Mouse (Mus musculus): ENCODE data around the gene Kcnj2. TPM values are rescaled to one million over a fixed set of nuclear protein-coding genes. Genes with fewer than 3 reads are reported as not detected.

Kcnj2 gene
- total and polyA plus RNA-seq, 2 experiments: 0.10 to 0.55 TPM

DNA sequence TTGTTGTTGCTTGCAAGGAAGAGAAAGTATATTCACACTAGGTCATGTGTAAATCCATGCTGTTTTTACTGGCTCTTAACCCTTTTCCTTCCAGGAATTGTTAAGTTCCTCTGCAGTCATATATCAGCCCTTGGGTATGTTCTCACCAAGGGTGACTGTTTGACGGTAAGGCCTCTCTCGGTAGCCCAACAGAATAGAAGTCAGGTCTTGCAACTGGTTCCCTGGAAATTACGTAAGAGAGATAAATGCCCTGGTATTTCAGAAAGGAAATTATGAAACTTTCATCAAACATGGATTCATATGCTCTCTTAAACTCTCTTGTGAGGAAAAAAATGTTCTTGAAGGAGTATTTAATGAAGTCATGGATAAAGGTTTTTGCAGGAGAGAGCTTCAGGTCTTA lies 11.7 kb upstream of the Kcnj2 start:
- WGBS: 71% methylated on average over 3 of the region's 3 CpGs

DNA sequence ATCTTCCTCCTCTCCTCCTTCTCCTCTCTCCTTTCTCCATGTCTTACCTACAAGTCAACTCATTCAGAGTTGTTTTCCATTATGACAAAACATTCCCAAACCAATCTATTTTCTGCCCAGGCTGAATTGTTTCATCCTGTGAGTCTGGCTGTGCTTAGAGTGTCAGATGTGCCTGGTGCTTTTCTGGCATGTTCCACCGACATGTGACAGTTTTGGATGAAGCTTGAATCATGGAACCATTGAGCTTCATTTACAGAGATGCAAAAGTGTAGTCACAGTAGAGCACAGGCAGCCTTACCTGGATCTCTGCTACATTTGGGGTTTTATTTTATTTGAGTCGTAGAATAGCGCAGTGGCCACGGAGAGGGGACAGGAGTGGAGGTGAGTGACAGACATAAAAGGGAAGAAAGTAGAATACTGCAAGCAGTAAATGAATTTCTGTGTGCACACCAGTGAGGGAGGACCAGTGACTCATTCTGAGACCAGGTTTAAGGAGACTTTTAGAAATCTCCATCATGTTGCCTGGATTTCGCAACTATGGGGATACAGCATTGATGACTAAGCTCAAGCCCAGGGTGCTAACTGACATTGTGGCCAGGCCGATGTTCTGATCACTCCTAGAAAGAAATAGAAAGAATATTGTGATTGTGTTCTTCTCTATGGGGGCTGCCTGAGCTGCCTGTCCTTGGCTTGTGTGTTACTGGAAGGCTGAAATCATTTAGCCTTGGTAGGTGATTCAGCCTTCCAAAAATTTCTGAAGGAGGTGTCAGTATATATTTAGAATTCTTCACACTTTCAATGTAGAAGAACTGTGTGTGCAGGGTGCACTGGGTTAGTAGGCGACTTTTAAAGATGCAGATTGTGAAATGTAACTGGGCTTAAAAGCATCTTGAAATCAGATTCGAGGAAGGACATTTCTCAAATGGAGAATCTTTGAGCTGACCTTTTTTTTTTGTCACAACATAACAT lies 10.8 kb upstream of the Kcnj2 start:
- TF ChIP-seq POLR2A (IDR thresholded peaks at IDR 0.05; ENCODE audit: extremely low read depth, insufficient read depth, low read length): no peak
- no peak for TF ChIP-seq CTCF (IDR thresholded peaks at IDR 0.05; ENCODE audit: low read depth, low read length)
- no peak overlapping the region for H3K27ac ChIP-seq (replicated peaks; ENCODE audit: insufficient read depth, low read depth, low read length)
- H3K27me3 ChIP-seq (ENCODE audit: control insufficient read depth, insufficient read depth, low read length): peaks cover 2% of the 10 kb centered on the region; the same call in 1 of the 2 replicates
- H3K36me3 ChIP-seq (ENCODE audit: control insufficient read depth, insufficient read depth, low read length): no peaks in the 10 kb centered on the region
- H3K9ac ChIP-seq (ENCODE audit: low read depth, low read length): no peak overlapping the region
- no peaks in the 10 kb centered on the region for H3K4me1 ChIP-seq (ENCODE audit: control insufficient read depth, insufficient read depth, low read length)
- no peak overlapping the region for H3K4me3 ChIP-seq (ENCODE audit: insufficient read depth, low read depth, low read length)
- 87% methylated on average over 8 of the region's 8 CpGs for WGBS
- no peaks in the 10 kb centered on the region for H3K79me2 ChIP-seq (ENCODE audit: control insufficient read depth, insufficient read depth, low read length)
- DNase-seq (ENCODE audit: extremely low read depth, low read depth, low spot score): no peak

More for the DNA sequence above, 11.7 kb upstream of the Kcnj2 start:
- Histone ChIP-seq H3K9ac (ENCODE audit: low read depth, low read length) (no peak overlapping the region), H3K79me2 (ENCODE audit: control insufficient read depth, insufficient read depth, low read length) (no peaks in the 10 kb centered on the region), H3K36me3 (ENCODE audit: control insufficient read depth, insufficient read depth, low read length) (no peaks in the 10 kb centered on the region), H3K27me3 (ENCODE audit: control insufficient read depth, insufficient read depth, low read length) (peaks cover 2% of the 10 kb centered on the region; the same call in 1 of the 2 replicates), H3K27ac (replicated peaks; ENCODE audit: insufficient read depth, low read depth, low read length) (no peak overlapping the region), H3K4me3 (ENCODE audit: insufficient read depth, low read depth, low read length) (no peak overlapping the region), H3K4me1 (ENCODE audit: control insufficient read depth, insufficient read depth, low read length) (no peaks in the 10 kb centered on the region)
- TF ChIP-seq CTCF (IDR thresholded peaks at IDR 0.05; ENCODE audit: low read depth, low read length) (no peak), POLR2A (IDR thresholded peaks at IDR 0.05; ENCODE audit: extremely low read depth, insufficient read depth, low read length) (no peak)
- no peak for DNase-seq (ENCODE audit: extremely low read depth, low read depth, low spot score)

DNA sequence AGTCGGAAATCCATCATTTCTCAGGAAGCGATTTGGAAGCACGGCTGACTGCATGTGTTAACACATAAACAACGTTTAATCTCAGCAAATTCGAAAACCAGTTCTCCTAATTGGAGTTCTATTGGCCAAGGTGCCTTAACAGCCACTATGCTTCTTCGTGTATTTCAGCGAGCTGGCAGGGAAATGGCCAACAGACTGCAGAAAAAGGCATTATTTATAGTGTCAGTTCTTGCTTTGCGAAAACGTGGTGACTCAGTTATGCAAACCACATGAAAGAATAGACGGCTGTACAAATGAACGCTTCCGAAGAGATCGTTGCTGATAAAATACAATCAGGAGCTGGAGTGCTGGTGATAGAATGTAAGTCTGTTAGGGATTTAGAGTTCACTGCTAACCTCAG lies 9.9 kb upstream of the Kcnj2 start:
- Histone ChIP-seq H3K27ac (replicated peaks; ENCODE audit: insufficient read depth, low read depth, low read length) (no peak overlapping the region), H3K79me2 (ENCODE audit: control insufficient read depth, insufficient read depth, low read length) (no peaks in the 10 kb centered on the region), H3K9ac (ENCODE audit: low read depth, low read length) (no peak overlapping the region), H3K27me3 (ENCODE audit: control insufficient read depth, insufficient read depth, low read length) (peaks cover 2% of the 10 kb centered on the region; the same call in 1 of the 2 replicates), H3K4me1 (ENCODE audit: control insufficient read depth, insufficient read depth, low read length) (no peaks in the 10 kb centered on the region), H3K4me3 (ENCODE audit: insufficient read depth, low read depth, low read length) (no peak overlapping the region), H3K36me3 (ENCODE audit: control insufficient read depth, insufficient read depth, low read length) (no peaks in the 10 kb centered on the region)
- WGBS: 78% methylated on average over 13 of the region's 13 CpGs
- no peak for DNase-seq (ENCODE audit: extremely low read depth, low read depth, low spot score)
- no peak for TF ChIP-seq CTCF (IDR thresholded peaks at IDR 0.05; ENCODE audit: low read depth, low read length)
- TF ChIP-seq POLR2A (IDR thresholded peaks at IDR 0.05; ENCODE audit: extremely low read depth, insufficient read depth, low read length): no peak

DNA sequence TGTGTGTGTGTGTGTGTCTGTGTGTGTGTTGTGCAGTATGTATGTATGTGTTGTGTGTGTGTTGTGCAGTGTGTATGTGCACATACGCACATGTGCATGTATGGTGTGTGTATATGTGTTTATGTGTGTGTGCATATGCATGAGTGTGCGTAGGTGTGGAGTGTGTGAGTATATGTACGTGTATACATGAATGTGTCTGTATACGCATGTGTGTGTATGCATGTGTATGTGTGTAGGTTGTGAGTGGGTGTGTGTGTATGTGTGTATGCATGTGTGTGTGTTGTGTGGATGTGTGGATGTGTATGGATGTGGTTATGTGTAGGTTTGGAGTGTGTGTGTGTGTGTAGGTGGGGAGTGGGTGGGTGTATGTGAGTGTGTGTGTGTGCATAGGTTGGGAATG lies 8.5 kb upstream of the Kcnj2 start:
- no peak overlapping the region for H3K9ac ChIP-seq (ENCODE audit: low read depth, low read length)
- no peak overlapping the region for H3K4me3 ChIP-seq (ENCODE audit: insufficient read depth, low read depth, low read length)
- TF ChIP-seq CTCF (IDR thresholded peaks at IDR 0.05; ENCODE audit: low read depth, low read length): no peak
- no peak for TF ChIP-seq POLR2A (IDR thresholded peaks at IDR 0.05; ENCODE audit: extremely low read depth, insufficient read depth, low read length)
- DNase-seq (ENCODE audit: extremely low read depth, low read depth, low spot score): no peak
- H3K27ac ChIP-seq (replicated peaks; ENCODE audit: insufficient read depth, low read depth, low read length): no peak overlapping the region
- H3K27me3 ChIP-seq (ENCODE audit: control insufficient read depth, insufficient read depth, low read length): peaks cover 2% of the 10 kb centered on the region; the same call in 1 of the 2 replicates
- no peaks in the 10 kb centered on the region for H3K79me2 ChIP-seq (ENCODE audit: control insufficient read depth, insufficient read depth, low read length)
- 95% methylated on average over 4 of the region's 4 CpGs for WGBS
- no peaks in the 10 kb centered on the region for H3K4me1 ChIP-seq (ENCODE audit: control insufficient read depth, insufficient read depth, low read length)
- no peaks in the 10 kb centered on the region for H3K36me3 ChIP-seq (ENCODE audit: control insufficient read depth, insufficient read depth, low read length)

DNA sequence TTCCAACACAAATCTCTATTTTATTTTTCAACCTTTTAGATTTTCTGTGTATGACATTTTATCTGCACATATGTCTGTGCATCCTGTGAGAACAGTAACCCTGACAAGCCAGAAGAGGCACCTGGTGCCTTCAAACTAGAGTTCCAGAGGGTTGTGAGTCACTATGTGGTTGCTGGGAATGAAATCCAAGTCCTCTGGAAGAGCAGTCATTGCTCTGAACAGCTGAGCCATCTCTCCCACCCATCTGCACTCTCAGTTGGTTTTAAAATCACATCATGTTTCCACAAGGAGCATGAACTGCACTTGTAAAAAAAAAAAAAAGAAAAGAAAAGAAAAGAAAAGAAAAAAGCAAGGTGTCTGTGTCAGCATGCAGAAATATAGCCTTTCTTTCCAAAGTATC lies 6.5 kb upstream of the Kcnj2 start:
- H3K9ac ChIP-seq (ENCODE audit: low read depth, low read length): no peak overlapping the region
- H3K36me3 ChIP-seq (ENCODE audit: control insufficient read depth, insufficient read depth, low read length): no peaks in the 10 kb centered on the region
- TF ChIP-seq CTCF (IDR thresholded peaks at IDR 0.05; ENCODE audit: low read depth, low read length) (no peak), POLR2A (IDR thresholded peaks at IDR 0.05; ENCODE audit: extremely low read depth, insufficient read depth, low read length) (no peak)
- H3K27ac ChIP-seq (replicated peaks; ENCODE audit: insufficient read depth, low read depth, low read length): no peak overlapping the region
- no peak for DNase-seq (ENCODE audit: extremely low read depth, low read depth, low spot score)
- peaks cover 2% of the 10 kb centered on the region; the same call in 1 of the 2 replicates for H3K27me3 ChIP-seq (ENCODE audit: control insufficient read depth, insufficient read depth, low read length)
- H3K4me1 ChIP-seq (ENCODE audit: control insufficient read depth, insufficient read depth, low read length): no peaks in the 10 kb centered on the region
- no peaks in the 10 kb centered on the region for H3K79me2 ChIP-seq (ENCODE audit: control insufficient read depth, insufficient read depth, low read length)
- no peak overlapping the region for H3K4me3 ChIP-seq (ENCODE audit: insufficient read depth, low read depth, low read length)

DNA sequence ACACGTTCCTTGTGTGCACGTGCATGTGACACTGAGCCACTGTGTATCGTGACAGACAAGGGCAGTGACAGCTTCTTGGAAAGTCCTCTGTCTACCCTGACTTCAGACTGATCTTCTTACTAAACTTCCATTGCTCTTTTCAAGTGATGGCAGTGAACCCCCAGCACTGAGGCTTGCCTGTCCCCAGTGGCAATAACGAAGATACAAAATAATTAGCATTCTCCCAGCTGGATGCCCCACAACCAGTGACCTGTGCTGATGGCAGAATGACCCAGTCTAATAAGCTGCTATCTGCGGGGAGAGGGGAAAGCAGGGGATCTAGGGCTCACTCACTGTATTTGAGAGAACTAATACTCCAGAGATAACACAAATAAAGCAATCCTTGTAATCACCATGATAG lies 5.7 kb upstream of the Kcnj2 start:
- H3K4me1 ChIP-seq (ENCODE audit: control insufficient read depth, insufficient read depth, low read length): no peaks in the 10 kb centered on the region
- no peak overlapping the region for H3K27ac ChIP-seq (replicated peaks; ENCODE audit: insufficient read depth, low read depth, low read length)
- WGBS: 62% methylated on average over 5 of the region's 5 CpGs
- H3K36me3 ChIP-seq (ENCODE audit: control insufficient read depth, insufficient read depth, low read length): no peaks in the 10 kb centered on the region
- peaks cover 2% of the 10 kb centered on the region; the same call in 1 of the 2 replicates for H3K27me3 ChIP-seq (ENCODE audit: control insufficient read depth, insufficient read depth, low read length)
- DNase-seq (ENCODE audit: extremely low read depth, low read depth, low spot score): no peak
- H3K79me2 ChIP-seq (ENCODE audit: control insufficient read depth, insufficient read depth, low read length): no peaks in the 10 kb centered on the region
- no peak for TF ChIP-seq POLR2A (IDR thresholded peaks at IDR 0.05; ENCODE audit: extremely low read depth, insufficient read depth, low read length)
- no peak for TF ChIP-seq CTCF (IDR thresholded peaks at IDR 0.05; ENCODE audit: low read depth, low read length)
- H3K9ac ChIP-seq (ENCODE audit: low read depth, low read length): no peak overlapping the region
- no peak overlapping the region for H3K4me3 ChIP-seq (ENCODE audit: insufficient read depth, low read depth, low read length)
